Mouse (Mus musculus) thymus, postnatal 14 days (tissue): ENCODE results near the gene 1700001C02Rik.
A peak's percentile ranks its signal among the peaks of the same experiment; 100 is the strongest.

Experiments used
- DNase-seq: peaks from one replicate; pipeline ENCODE4 v3.0.0; 2021

Gene 1700001C02Rik

DNA sequence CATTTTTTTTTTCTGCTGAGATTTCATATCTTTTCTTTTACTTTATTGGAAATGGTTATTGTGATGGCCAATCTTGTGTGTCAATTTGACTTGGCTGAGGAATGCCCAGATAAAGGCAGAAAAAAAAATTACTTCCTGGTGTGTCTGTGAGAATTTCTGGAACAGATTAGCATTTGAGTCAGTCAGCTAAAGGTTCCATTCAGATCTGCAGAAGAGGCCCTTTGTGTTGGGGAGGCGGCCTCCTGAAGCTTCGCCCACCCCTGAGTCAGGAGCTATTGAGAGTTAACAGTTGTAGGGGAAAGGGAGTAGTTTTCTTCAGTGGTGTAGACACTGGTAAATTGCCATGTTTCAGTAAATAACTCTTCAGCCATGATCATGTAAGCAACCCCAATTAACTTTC, 29.4 kb downstream of the 1700001C02Rik start:
- no peak for DNase-seq

DNA sequence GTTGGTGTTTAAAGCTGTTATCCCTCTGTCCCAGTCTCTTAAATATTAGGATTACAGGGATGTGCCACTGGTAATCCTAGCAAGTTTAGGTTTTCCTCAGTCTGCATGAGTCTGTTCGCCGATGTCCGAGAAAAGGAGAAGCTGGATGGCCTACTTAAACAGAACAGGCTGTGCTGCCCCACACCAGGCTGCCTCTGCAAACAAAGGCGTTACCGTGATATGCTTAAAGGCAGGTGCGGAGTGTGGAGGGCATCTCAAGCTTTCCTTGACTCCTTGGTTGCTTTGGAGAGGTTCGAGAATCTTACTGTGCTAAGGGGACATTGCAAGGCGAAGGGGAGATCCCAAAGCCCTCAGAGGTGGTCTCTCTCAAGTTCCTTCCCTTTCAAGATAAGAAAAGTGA, 31.0 kb downstream of the 1700001C02Rik start:
- no peak for DNase-seq

DNA sequence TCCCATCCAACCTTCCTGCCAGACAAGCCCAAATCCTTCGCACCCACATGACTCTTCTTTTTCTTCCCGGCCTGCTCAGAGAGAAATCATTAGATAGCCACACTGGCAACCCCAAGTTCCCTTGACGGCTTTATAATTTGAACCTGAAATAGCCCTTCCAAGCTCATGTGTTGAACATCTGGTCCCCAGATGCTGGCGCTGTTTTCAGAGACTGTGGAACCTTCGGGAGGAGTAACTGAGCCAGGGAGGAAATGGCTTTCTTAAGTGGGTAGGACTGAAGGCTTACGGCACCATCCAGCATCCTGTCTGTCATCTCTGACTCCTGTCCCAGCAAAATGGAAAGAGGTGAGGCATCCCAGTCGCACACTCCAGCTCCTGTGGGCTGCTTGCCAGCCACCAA, 31.5 kb downstream of the 1700001C02Rik start:
- no peak for DNase-seq

DNA sequence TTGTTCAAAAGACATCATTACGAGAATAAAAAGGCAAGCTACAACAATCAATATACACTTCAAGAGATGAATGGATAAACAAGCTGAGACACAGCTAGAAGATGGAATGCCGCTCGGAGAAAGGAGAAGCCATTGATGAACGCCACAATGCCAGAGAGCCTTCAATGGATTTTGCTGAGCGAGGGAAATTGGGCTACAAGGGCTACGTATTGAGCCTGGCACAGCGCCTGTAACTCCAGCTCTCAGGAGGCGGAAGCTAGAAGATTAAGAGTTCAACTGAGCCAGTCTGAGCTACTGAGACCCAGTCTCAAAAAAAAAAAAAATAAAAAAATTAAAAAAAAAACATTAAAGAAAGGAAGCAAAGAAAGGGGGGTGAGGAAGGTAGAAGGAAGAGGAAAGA, 47.3 kb downstream of the 1700001C02Rik start:
- no peak for DNase-seq

DNA sequence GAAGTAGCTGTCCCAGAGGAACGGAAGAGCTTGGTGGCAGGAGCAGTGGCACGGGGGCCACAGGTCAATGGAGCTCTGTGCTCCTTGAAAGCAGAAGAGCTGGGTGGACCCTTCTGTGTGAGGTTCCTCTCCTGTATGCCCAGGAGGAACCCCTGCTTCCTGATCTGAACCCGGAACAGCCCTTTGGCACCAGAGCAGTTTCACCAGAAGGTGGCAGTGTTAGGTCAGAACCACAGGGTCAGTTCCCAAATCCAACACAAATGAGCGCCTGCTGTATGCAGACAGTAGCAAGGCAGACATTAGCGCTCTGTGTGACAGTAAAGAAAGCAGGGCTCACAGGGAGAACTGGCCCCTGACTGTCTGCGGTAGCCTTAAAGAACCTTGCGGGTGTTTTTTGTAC, 50.5 kb downstream of the 1700001C02Rik start:
- DNase-seq = peak; percentile 52

DNA sequence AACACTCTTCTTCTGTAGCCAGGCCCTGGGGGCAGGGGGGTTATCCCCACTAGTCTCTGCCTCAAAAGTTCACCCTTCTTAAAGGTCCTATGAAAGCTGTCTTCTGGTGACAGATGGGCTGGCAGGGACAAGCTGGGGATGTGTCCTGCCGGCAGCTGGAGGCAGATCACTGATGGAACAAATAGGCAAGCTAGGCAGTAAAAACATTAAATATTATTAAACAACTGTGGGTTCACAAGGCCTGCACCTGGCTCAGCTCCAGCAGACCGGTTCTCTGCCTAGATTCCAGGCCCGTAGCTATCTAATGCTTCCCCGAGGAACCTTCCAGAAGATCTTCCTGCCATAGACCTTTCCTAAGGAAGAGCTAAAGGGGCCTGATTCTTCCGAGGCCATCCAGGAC, 52.3 kb downstream of the 1700001C02Rik start:
- no peak for DNase-seq

DNA sequence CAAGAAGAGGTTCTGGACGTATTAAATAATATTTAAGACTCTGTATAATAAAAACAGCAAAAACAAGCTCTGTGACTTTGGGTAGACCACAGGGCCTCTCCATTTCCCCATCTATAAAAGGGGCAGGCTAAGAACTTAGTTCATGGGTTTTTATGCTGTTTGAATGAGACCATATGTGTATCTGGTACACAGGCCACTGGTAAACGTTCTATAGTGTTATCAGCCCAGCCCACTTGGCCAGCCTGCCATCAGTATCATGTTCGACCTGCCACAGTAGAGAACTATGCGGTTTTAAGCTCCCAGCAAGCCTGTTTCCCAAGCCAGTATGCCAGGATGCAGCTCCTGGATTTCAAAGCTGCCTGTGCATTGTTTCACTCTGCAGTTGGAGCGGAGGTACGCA, 52.7 kb downstream of the 1700001C02Rik start:
- DNase-seq = no peak

DNA sequence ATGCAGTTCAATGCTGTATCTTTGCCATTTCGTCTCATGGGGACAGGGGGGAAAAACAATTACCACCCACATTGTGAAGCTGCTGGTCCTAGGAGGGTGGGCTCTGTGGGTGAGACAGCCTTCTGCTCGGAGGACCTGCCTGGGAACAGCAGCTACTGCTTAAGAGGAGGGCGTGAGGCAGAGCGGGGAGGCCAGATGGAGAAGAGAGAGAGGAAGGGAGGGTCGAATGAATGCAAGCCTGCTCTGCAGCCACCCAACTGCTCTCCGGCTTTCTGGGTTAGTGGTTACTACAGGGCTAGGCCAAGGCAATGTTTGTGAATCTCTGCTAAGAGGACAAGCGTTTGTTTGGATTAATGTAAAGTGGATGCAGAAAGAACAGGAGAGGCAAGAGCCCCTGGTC, 53.6 kb downstream of the 1700001C02Rik start:
- DNase-seq = no peak

DNA sequence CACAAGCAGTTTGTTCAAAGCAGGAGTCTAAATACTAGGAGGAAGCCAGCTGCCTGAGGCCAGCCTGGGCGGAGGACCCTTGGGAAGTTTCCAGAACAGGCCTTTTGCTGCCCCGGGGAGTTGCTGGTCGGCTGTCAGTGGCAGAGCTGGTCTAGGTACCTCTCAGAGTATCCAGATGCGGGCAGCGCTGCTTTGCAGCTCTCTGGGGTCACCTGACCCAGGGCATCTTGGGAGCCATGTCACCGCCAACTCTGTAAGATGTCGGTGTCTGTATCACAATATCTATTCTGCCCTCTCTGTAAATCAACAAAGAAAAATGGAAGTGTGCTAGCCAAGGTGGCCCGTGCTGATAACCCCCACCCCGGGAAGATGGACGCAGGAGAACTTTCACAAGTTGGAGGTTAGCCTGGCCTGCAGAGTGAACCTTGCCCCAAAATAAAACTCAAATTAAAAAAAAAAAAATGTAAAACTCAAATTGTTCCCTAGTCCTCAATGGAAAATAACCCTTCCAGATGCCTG, 54.4 kb downstream of the 1700001C02Rik start:
- DNase-seq = no peak

DNA sequence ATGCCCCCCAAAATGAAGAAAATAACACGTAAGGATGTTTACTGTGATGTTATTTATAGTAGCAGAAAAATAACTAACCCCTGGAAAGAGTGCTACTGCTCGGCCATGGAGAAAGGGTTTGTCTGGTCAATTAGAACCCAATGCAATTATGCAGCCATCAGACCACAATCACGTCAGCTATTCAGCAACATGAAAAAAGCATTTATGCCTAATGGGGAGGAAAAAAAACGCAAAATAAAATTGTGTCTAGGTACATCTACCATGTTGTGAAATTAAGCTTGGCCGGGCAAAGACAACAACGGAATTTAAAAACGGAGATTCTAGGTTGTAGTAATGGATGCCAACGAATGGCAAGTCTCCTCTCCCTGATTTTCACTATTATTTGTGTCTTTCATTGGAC, 56.6 kb downstream of the 1700001C02Rik start:
- DNase-seq = no peak

DNA sequence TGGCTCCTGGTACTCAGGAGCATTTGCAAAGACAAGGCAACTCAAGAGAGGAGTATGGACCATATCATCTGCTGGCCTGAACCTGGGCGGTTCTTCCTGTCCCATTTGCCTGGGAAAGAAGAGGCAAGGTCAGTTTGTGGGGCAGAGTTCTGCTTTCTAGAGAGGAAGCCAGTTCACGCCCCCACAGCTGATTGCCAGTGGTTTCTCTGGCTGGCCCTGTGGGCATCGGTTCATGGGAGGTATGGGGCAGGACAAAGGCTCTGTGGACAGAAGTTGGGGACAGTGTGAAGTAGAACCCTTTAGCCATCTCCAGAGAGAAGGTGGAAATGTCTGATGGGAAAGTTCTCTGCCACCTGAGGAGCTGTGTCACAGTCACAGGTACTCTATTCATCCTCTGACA, 57.3 kb downstream of the 1700001C02Rik start:
- DNase-seq = no peak

DNA sequence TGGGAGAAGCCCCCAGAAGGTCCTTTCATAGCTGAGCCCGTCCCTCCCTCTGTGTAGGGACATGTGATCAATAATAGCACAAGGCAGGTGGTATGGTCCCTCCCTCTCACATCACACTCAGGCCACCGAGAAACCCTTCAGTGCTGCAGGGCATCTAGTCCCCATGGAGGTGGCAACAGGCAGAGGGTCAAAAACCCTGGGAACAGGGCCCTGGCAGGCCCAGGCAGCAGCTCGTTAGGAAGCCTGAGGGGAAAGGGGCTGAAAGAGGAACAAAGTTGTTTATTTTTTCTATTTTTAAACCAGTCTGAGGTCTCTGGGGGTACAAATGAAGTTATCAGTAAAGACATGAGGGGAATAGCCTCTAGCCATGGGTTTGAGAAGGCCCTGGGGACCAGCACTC, 58.4 kb downstream of the 1700001C02Rik start:
- DNase-seq = no peak

DNA sequence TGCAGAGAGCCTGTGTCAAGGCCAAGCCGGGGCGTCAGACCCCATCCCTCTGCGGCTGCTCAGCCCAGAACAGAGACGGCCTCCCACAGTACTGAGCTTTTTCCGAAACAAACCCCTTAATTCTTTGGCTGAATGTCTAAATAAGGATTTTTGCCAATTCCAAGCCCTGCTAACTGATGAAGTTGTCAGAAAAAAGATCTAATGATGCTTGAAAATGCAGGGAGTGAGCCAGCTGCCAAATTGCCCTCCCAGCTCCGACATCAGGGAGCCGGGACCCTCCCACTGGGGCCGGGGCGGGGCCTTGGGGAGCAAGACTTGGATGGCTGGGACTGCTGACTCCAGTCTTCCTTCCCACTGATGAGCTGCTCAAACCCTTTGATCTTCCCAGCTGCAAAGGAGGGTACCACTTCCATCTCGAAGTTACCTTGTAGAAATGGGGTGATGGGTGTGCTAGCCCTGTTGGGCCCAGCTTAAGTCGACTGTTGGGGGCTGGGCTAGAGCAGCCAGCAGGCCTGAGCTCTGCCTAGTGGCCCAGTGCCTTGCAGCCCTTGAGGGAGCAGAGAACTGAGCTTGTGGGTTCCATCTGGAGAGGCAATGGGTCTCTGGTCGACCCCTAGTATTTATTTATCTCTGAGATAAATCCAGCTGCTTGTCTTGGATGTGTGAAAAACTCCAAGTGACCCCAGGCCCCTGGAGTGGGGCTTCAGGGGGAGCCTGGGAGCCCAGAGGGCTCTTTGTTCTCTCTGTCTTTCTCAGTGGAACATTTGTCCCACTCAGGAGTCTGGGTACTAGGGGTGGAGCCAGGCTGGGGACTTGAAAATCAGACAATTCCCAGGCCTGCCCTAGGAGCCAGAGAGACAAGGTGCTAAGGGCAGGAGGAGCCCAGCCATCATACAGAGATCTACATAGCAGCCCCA, 60.3 kb downstream of the 1700001C02Rik start:
- DNase-seq = no peak

DNA sequence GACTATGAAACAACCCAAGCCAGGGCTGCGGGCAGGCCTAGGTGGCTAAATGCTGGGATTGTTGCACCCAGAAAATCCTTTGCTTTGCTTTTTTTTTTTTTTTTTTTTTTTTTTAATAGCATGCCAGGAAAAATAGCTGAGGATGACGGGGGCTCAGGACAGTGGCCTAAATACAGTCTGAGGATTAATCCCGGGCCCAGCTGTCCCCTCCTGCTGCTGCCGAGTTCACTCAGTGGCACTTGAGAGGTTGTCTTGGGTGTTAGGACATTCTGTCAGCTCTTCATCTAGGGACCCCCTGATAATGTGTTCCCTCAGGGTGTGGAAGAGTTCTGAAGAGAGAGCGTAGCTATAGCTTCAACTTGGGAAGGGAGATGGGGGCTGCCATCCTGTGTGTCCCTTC, 61.3 kb downstream of the 1700001C02Rik start:
- DNase-seq = no peak

DNA sequence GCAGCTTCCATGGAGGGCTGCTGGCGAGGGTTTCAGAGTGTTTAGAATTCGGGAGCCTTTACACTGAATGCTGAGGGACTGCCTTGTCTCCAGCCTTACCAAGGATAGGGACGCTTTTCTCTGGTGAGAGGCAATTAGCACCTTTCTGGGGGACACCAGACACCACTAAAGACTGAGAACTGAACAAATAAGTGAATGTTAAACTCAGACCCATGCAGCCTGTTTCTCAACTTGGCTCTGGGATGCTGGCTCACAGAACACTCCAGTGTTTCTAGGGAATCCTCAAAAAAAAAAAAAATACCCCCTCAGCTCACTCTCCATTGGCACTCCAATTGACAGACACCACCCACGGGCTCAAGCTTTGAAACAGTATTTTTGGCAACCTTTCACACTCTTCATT, 63.1 kb downstream of the 1700001C02Rik start:
- DNase-seq = no peak
